ENCODE assay signal across 8 mouse cellular contexts in genomic region chr7:65509357-65509756, GRCm38 (mm10). TPM values are rescaled to one million over a fixed set of nuclear protein-coding genes. Genes with fewer than 3 reads are reported as not detected.
DNase-seq lines count a peak whose midpoint lies in the region; ATAC-seq lines count a peak whose summit lies in the region.

No protein-coding gene starts in this region.

- DNase-seq in frontal cortex, postnatal 10 days (ENCODE audit: low spot score in 2 of 2), result peak; percentile 31 to 36
- no peak for DNase-seq in frontal cortex, postnatal 25 days (ENCODE audit: low spot score in 2 of 2)
- DNase-seq in Muller cell, postnatal 12 days (ENCODE audit: inconsistent ontology term), result peak; percentile 92
- DNase-seq in cerebellum, adult 18-20 months, result peak; percentile 82 to 83
- DNase-seq in layer of hippocampus, adult 9-11 months, result peak; percentile 61
- no peak for DNase-seq in spleen, postnatal 10 days (ENCODE audit: low spot score in 2 of 2)
- no peak for DNase-seq in lung, postnatal 36 days

- no peak for ATAC-seq in megakaryocyte-erythroid progenitor cell, adult 5-6 weeks (replicated peaks; ENCODE audit: low FRiP score, low TSS enrichment, poor library complexity, severe bottlenecking)

RNA-seq across cellular contexts. Expression of gene Tjp1, which starts 18.2 kb away (rescaled TPM):
- 14.2 and 18.5 TPM in 2 replicates for total RNA-seq in megakaryocyte-erythroid progenitor cell, adult 5-6 weeks (2014; fragmentation: Nextera tagmentation)
- total RNA-seq in megakaryocyte-erythroid progenitor cell, adult 5-6 weeks (2017), result 16.9 and 17.0 TPM in 2 replicates

Comparison
In these comparisons a context has a peak if more than half of its experiments do, and no peak if none do; other contexts are left out.
1. DNase-seq: peak in frontal cortex, postnatal 10 days (2 of 2), Muller cell, postnatal 12 days (single experiment), cerebellum, adult 18-20 months (2 of 2) and layer of hippocampus, adult 9-11 months (single experiment); none in frontal cortex, postnatal 25 days (0 of 2), spleen, postnatal 10 days (0 of 2) and lung, postnatal 36 days (single experiment).